Mouse (Mus musculus): Measurements from ENCODE around the gene Pdzph1.

Gene Pdzph1

GRCm38 (mm10) chr17:58991275-58991674 lies at the start of gene Pdzph1:
Pdzph1 (minus strand) TSS chr17:58991375.
- no peak for DNase-seq (ENCODE audit: low read depth)

- peak; percentile 81 for DNase-seq (ENCODE audit: low read depth)
These were observed 48.6 kb upstream of the Pdzph1 start for GRCm38 (mm10) chr17:59039754-59040153.

- DNase-seq (ENCODE audit: low read depth) = no peak
These were observed 42.3 kb upstream of the Pdzph1 start for GRCm38 (mm10) chr17:59033445-59033844.

GRCm38 (mm10) chr17:59026336-59026735 lies 35.2 kb upstream of the Pdzph1 start:
- no peak for DNase-seq (ENCODE audit: low read depth)

- DNase-seq (ENCODE audit: low read depth) = no peak
These were observed 33.3 kb upstream of the Pdzph1 start for GRCm38 (mm10) chr17:59024502-59024901.

GRCm38 (mm10) chr17:59023971-59024370 lies 32.8 kb upstream of the Pdzph1 start:
- DNase-seq (ENCODE audit: low read depth) = no peak

- no peak for DNase-seq (ENCODE audit: low read depth)
These were observed 27.5 kb upstream of the Pdzph1 start for GRCm38 (mm10) chr17:59018666-59019065.

- DNase-seq (ENCODE audit: low read depth) = peak; percentile 78
These were observed 21.9 kb upstream of the Pdzph1 start, which contains the start of gene Nudt12 for GRCm38 (mm10) chr17:59013091-59013459. Nudt12 (minus strand) TSS chr17:59013372.

GRCm38 (mm10) chr17:59012421-59013090 lies 21.4 kb upstream of the Pdzph1 start:
- peak; percentile 16 for DNase-seq (ENCODE audit: low read depth)

GRCm38 (mm10) chr17:59011546-59012307 lies 20.6 kb upstream of the Pdzph1 start:
- no peak for DNase-seq (ENCODE audit: low read depth)

- no peak for DNase-seq (ENCODE audit: low read depth)
These were observed 17.9 kb downstream of the Pdzph1 start for GRCm38 (mm10) chr17:58973237-58973636.

GRCm38 (mm10) chr17:58959905-58960304 lies 31.3 kb downstream of the Pdzph1 start:
- DNase-seq (ENCODE audit: low read depth) = peak; percentile 62

- no peak for DNase-seq (ENCODE audit: low read depth)
These were observed 34.1 kb downstream of the Pdzph1 start for GRCm38 (mm10) chr17:58957055-58957454.

GRCm38 (mm10) chr17:58943015-58943822 lies 48.0 kb downstream of the Pdzph1 start:
- DNase-seq (ENCODE audit: low read depth) = no peak

- DNase-seq (ENCODE audit: low read depth) = no peak
These were observed 52.6 kb downstream of the Pdzph1 start for GRCm38 (mm10) chr17:58938598-58938997.

- no peak for DNase-seq (ENCODE audit: low read depth)
These were observed 53.6 kb downstream of the Pdzph1 start for GRCm38 (mm10) chr17:58937533-58937932.

- DNase-seq (ENCODE audit: low read depth) = no peak
These were observed 58.2 kb downstream of the Pdzph1 start for GRCm38 (mm10) chr17:58932983-58933280.

GRCm38 (mm10) chr17:58932279-58932982 lies 58.7 kb downstream of the Pdzph1 start:
- DNase-seq (ENCODE audit: low read depth) = no peak

GRCm38 (mm10) chr17:58924754-58925546 lies 66.2 kb downstream of the Pdzph1 start:
- no peak for DNase-seq (ENCODE audit: low read depth)

- no peak for DNase-seq (ENCODE audit: low read depth)
These were observed 67.2 kb downstream of the Pdzph1 start for GRCm38 (mm10) chr17:58923901-58924476.

GRCm38 (mm10) chr17:58923316-58923866 lies 67.8 kb downstream of the Pdzph1 start:
- no peak for DNase-seq (ENCODE audit: low read depth)
